Mouse (Mus musculus): Measurements from ENCODE around the gene Rere. TPM values are rescaled to one million over a fixed set of nuclear protein-coding genes. Genes with fewer than 3 reads are reported as not detected.

The Rere gene
- polyA plus RNA-seq, 1 experiment from 2014 or later, result 26.1 TPM

DNA sequence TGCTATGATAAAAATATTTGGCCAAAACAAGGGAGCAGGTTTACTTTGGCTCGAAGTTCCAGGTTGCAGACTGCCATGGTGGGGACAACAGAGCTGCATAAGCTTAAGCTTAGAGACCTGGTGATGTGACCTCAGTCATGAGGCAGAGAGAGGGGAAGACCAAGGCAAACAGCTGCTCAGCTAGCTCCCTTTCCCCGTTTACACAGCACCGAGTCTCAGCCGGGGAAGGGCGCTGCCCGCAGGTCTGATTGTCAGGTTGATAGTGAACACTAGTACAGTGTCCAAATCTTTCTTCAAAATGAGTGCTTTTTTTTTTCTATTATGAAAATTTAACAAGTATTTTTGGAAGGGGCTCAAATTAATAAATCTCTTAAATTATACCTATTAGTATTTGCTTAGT, 97.9 kb downstream of the Rere start:
- whole genome bisulfite sequencing, result 82% methylated on average over 6 of the region's 6 CpGs
- Histone ChIP-seq H3K4me2 (no peak overlapping the region), H3K27ac (no peak overlapping the region), H3K36me3 (ENCODE audit: poor library complexity, severe bottlenecking) (no peaks in the 10 kb centered on the region), H3K4me3 (no peak overlapping the region), H3K9ac (no peak overlapping the region), H3K4me1 (peaks cover 41% of the 10 kb centered on the region), H3K27me3 (no peaks in the 10 kb centered on the region), H3K9me3 (replicated peaks) (no peaks in the 10 kb centered on the region)
- no peak for ATAC-seq

DNA sequence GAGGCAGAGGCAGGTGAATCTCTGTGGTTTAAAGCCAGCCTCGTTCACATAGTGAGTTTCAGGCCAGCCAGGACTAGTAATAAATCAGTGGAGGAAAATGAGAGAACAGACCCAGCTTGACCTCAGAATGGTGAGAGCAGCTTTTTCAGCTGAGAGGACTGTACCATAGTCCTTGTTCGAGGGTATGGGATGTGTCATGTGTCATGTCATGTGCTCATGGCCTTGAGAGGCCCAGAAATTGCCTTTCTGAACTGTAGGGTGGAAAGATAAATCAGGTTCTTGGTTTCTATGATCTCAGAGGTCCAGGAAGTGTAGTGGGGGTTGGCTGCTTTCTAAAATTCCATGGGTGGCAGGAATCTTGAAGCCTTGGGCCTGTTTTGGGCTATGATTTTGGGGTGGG, 98.3 kb downstream of the Rere start:
- H3K4me3 ChIP-seq, result no peak overlapping the region
- H3K27me3 ChIP-seq, result no peaks in the 10 kb centered on the region
- no peaks in the 10 kb centered on the region for H3K9me3 ChIP-seq (replicated peaks)
- 81% methylated on average over 2 of the region's 2 CpGs for WGBS
- no peak overlapping the region for H3K9ac ChIP-seq
- peaks cover 41% of the 10 kb centered on the region for H3K4me1 ChIP-seq
- no peak overlapping the region for H3K27ac ChIP-seq
- ATAC-seq, result no peak
- H3K4me2 ChIP-seq, result no peak overlapping the region
- no peaks in the 10 kb centered on the region for H3K36me3 ChIP-seq (ENCODE audit: poor library complexity, severe bottlenecking)

- Histone ChIP-seq H3K27ac (no peak overlapping the region), H3K9me3 (replicated peaks) (no peaks in the 10 kb centered on the region), H3K36me3 (ENCODE audit: poor library complexity, severe bottlenecking) (no peaks in the 10 kb centered on the region), H3K4me1 (peaks cover 40% of the 10 kb centered on the region), H3K4me3 (no peak overlapping the region), H3K4me2 (no peak overlapping the region), H3K27me3 (no peaks in the 10 kb centered on the region), H3K9ac (no peak overlapping the region)
- no peak for ATAC-seq
- WGBS, result 62% methylated on average over 5 of the region's 5 CpGs
Measured at GRCm38 (mm10) chr4:150380273-150380672, 98.8 kb downstream of the Rere start.

DNA sequence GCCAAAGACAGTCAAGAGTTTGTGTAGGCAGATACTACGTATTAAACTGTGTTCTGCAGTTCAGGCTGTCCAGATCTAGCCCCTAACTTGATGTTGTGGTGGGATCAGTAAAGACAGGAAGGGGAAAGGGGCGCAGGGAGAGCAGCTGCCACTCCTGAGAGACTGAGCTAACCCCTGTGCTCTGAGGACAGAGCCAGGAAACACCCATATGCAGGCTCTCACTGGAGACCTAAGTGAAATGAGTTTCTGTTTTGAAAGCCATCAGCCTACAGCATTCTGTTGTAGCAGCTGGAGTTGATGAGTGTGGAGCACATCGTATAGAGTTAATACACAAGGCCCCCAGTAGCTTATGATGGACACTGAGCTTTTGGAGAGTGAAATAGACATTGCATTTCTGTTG, 101.1 kb downstream of the Rere start:
- WGBS, result 87% methylated on average over 3 of the region's 3 CpGs
- no peak overlapping the region for H3K27ac ChIP-seq
- H3K4me1 ChIP-seq, result peaks cover 29% of the 10 kb centered on the region
- no peaks in the 10 kb centered on the region for H3K9me3 ChIP-seq (replicated peaks)
- H3K4me2 ChIP-seq, result no peak overlapping the region
- H3K27me3 ChIP-seq, result no peaks in the 10 kb centered on the region
- H3K9ac ChIP-seq, result no peak overlapping the region
- ATAC-seq, result no peak
- no peaks in the 10 kb centered on the region for H3K36me3 ChIP-seq (ENCODE audit: poor library complexity, severe bottlenecking)
- H3K4me3 ChIP-seq, result no peak overlapping the region

GRCm38 (mm10) chr4:150384405-150384804, 103.0 kb downstream of the Rere start:
- Histone ChIP-seq H3K9me3 (replicated peaks) (no peaks in the 10 kb centered on the region), H3K9ac (no peak overlapping the region), H3K27me3 (no peaks in the 10 kb centered on the region), H3K4me2 (no peak overlapping the region), H3K36me3 (ENCODE audit: poor library complexity, severe bottlenecking) (no peaks in the 10 kb centered on the region), H3K4me1 (peaks cover 32% of the 10 kb centered on the region), H3K4me3 (no peak overlapping the region), H3K27ac (no peak overlapping the region)
- 61% methylated on average over 8 of the region's 8 CpGs for WGBS
- no peak for ATAC-seq

- ATAC-seq, result no peak
- H3K27ac ChIP-seq, result no peak overlapping the region
- H3K4me2 ChIP-seq, result no peak overlapping the region
Measured at GRCm38 (mm10) chr4:150384899-150385298, 103.5 kb downstream of the Rere start.

GRCm38 (mm10) chr4:150388518-150388917, 107.1 kb downstream of the Rere start:
- no peaks in the 10 kb centered on the region for H3K9me3 ChIP-seq (replicated peaks)
- no peak overlapping the region for H3K4me2 ChIP-seq
- no peak overlapping the region for H3K4me3 ChIP-seq
- no peaks in the 10 kb centered on the region for H3K36me3 ChIP-seq (ENCODE audit: poor library complexity, severe bottlenecking)
- no peaks in the 10 kb centered on the region for H3K27me3 ChIP-seq
- no peak overlapping the region for H3K9ac ChIP-seq
- WGBS, result 69% methylated on average over 3 of the region's 3 CpGs
- no peak overlapping the region for H3K27ac ChIP-seq
- peaks cover 38% of the 10 kb centered on the region for H3K4me1 ChIP-seq
- ATAC-seq, result no peak

More at GRCm38 (mm10) chr4:150384899-150385298, 103.5 kb downstream of the Rere start:
- Histone ChIP-seq H3K4me3 (no peak overlapping the region), H3K36me3 (ENCODE audit: poor library complexity, severe bottlenecking) (no peaks in the 10 kb centered on the region), H3K4me1 (peaks cover 31% of the 10 kb centered on the region), H3K27me3 (no peaks in the 10 kb centered on the region), H3K9me3 (replicated peaks) (no peaks in the 10 kb centered on the region), H3K9ac (no peak overlapping the region)
- 82% methylated on average over 3 of the region's 3 CpGs for WGBS

GRCm38 (mm10) chr4:150393607-150394006, 112.2 kb downstream of the Rere start:
- Histone ChIP-seq H3K27me3 (no peaks in the 10 kb centered on the region), H3K4me1 (peaks cover 66% of the 10 kb centered on the region), H3K9me3 (replicated peaks) (no peaks in the 10 kb centered on the region), H3K4me2 (no peak overlapping the region), H3K9ac (peak overlapping the region; percentile 10; the same call in 1 of the 2 replicates), H3K36me3 (ENCODE audit: poor library complexity, severe bottlenecking) (no peaks in the 10 kb centered on the region), H3K27ac (no peak overlapping the region), H3K4me3 (no peak overlapping the region)
- 67% methylated on average over 8 of the region's 8 CpGs for WGBS
- ATAC-seq, result no peak

- Histone ChIP-seq H3K4me2 (no peak overlapping the region), H3K36me3 (ENCODE audit: poor library complexity, severe bottlenecking) (no peaks in the 10 kb centered on the region), H3K9ac (no peak overlapping the region), H3K4me1 (peaks cover 66% of the 10 kb centered on the region), H3K9me3 (replicated peaks) (no peaks in the 10 kb centered on the region), H3K27ac (no peak overlapping the region), H3K4me3 (no peak overlapping the region), H3K27me3 (no peaks in the 10 kb centered on the region)
- no peak for ATAC-seq
- 84% methylated on average over 4 of the region's 4 CpGs for WGBS
Measured at GRCm38 (mm10) chr4:150394091-150394490, 112.6 kb downstream of the Rere start.

GRCm38 (mm10) chr4:150396339-150396738, 114.9 kb downstream of the Rere start:
- Histone ChIP-seq H3K36me3 (ENCODE audit: poor library complexity, severe bottlenecking) (no peaks in the 10 kb centered on the region), H3K27ac (peak overlapping the region; percentile 84), H3K9ac (peak overlapping the region; percentile 39; the same call in 1 of the 2 replicates), H3K9me3 (replicated peaks) (no peaks in the 10 kb centered on the region), H3K27me3 (no peaks in the 10 kb centered on the region), H3K4me3 (no peak overlapping the region), H3K4me2 (peak overlapping the region; percentile 27), H3K4me1 (peaks cover 67% of the 10 kb centered on the region)
- ATAC-seq, result no peak

- H3K27ac ChIP-seq, result peak overlapping the region; percentile 84
- H3K27me3 ChIP-seq, result no peaks in the 10 kb centered on the region
- peak overlapping the region; percentile 27 for H3K4me2 ChIP-seq
- WGBS, result 9% methylated on average over 13 of the region's 13 CpGs
- no peaks in the 10 kb centered on the region for H3K9me3 ChIP-seq (replicated peaks)
- peak; percentile 65; the same call in 1 of the 2 replicates for ATAC-seq
- no peaks in the 10 kb centered on the region for H3K36me3 ChIP-seq (ENCODE audit: poor library complexity, severe bottlenecking)
- peak overlapping the region; percentile 39 for H3K9ac ChIP-seq
- peaks cover 72% of the 10 kb centered on the region for H3K4me1 ChIP-seq
- no peak overlapping the region for H3K4me3 ChIP-seq
Measured at GRCm38 (mm10) chr4:150396826-150397620, 115.6 kb downstream of the Rere start.

- H3K9ac ChIP-seq, result no peak overlapping the region
- no peaks in the 10 kb centered on the region for H3K36me3 ChIP-seq (ENCODE audit: poor library complexity, severe bottlenecking)
- no peaks in the 10 kb centered on the region for H3K27me3 ChIP-seq
- ATAC-seq, result no peak
- H3K4me1 ChIP-seq, result peaks cover 74% of the 10 kb centered on the region
- WGBS, result 50% methylated on average over 2 of the region's 2 CpGs
- H3K27ac ChIP-seq, result no peak overlapping the region
- H3K9me3 ChIP-seq (replicated peaks), result no peaks in the 10 kb centered on the region
- no peak overlapping the region for H3K4me2 ChIP-seq
- H3K4me3 ChIP-seq, result no peak overlapping the region
Measured at GRCm38 (mm10) chr4:150399032-150399431, 117.6 kb downstream of the Rere start.
